16 mouse cellular contexts compared by ENCODE assay signal in the genomic region with DNA sequence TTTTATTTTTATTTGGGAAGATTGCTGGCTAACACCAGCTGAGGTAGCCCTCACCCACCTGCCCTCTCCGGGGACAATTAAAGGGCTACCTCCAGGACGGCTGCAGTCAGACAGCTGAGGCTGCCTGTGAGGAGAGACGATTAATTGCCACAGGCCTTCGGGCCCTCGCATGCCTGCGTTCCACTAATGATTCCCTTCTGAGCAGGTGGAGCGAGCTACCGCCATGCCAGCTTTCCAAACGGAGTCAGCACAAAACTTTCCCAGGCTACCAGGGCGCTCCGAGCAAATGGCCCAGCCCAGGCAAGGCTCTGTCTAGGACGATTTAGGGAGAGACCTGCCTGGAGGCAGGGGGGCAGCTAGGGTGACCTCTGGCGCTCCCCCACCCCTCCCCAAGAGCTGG. TPM values are rescaled to one million over a fixed set of nuclear protein-coding genes. Genes with fewer than 3 reads are reported as not detected.
DNase-seq lines count a peak whose midpoint lies in the region; ATAC-seq and TF ChIP-seq lines count a peak whose summit lies in the region.
"Had no signal": no experiment of that assay in that cellular context is flagged by ENCODE, and none has a peak within 500 bp of the region (broad histone marks: within the 10 kb centered on the region; RNA-seq: fewer than 3 reads in every experiment).

No protein-coding gene starts in this region.

- peak; percentile 73; the same call in 1 of the 2 replicates for ATAC-seq in hindbrain, embryonic 11.5 days (ENCODE audit: low FRiP score)
- peak; percentile 65 for ATAC-seq in midbrain, embryonic 11.5 days (ENCODE audit: low FRiP score)
- no peak for ATAC-seq in erythroid progenitor cell, adult 5-6 weeks (replicated peaks; ENCODE audit: low FRiP score, poor library complexity, severe bottlenecking)
- ATAC-seq: Patski had no signal

- H3K4me3 ChIP-seq in layer of hippocampus, adult 2 months: no peak overlapping the region
- no peak overlapping the region for H3K4me3 ChIP-seq in hindbrain, embryonic 11.5 days (ENCODE audit: low read depth, low read length)
- no peak overlapping the region for H3K4me3 ChIP-seq in midbrain, embryonic 11.5 days (ENCODE audit: low read depth, low read length)
- H3K4me3 ChIP-seq: liver, embryonic 15.5 days; megakaryocyte, embryonic 14.5 days had no signal

- DNase-seq in layer of hippocampus, adult 2 months (ENCODE audit: low spot score in 2 of 2): no peak
- no peak for DNase-seq in layer of hippocampus, adult 18-20 months (ENCODE audit: low spot score in 2 of 2)
- peak; percentile 46 for DNase-seq in hindbrain, embryonic 11.5 days (ENCODE audit: low spot score)
- no peak for DNase-seq in midbrain, embryonic 11.5 days (ENCODE audit: low spot score, missing footprints)
- DNase-seq in MN1 (ENCODE audit: low spot score): no peak
- no peak for DNase-seq in layer of hippocampus, adult 9-10 months (ENCODE audit: low spot score)
- DNase-seq in right cerebral cortex, postnatal 10 days (ENCODE audit: low spot score in 2 of 2): no peak
- DNase-seq: adrenal gland, postnatal 10 days; cerebellum, adult 2 months; gastrocnemius, postnatal 25 days; kidney, adult 8-10 months; thymus, postnatal 14 days had no signal

- 49% methylated on average over 13 of the region's 13 CpGs for WGBS in hindbrain, embryonic 11.5 days
- 65% methylated on average over 13 of the region's 13 CpGs for WGBS in midbrain, embryonic 11.5 days

- H3K9me3 ChIP-seq in hindbrain, embryonic 11.5 days (ENCODE audit: control insufficient read depth, low read length): no peaks in the 10 kb centered on the region
- H3K9me3 ChIP-seq in midbrain, embryonic 11.5 days (ENCODE audit: control insufficient read depth, low read length): no peaks in the 10 kb centered on the region
- H3K9me3 ChIP-seq: liver, embryonic 15.5 days; megakaryocyte, embryonic 14.5 days had no signal

- no peaks in the 10 kb centered on the region for H3K4me1 ChIP-seq in hindbrain, embryonic 11.5 days (replicated peaks; ENCODE audit: control insufficient read depth, insufficient read depth, low read length)
- peaks cover 16% of the 10 kb centered on the region for H3K4me1 ChIP-seq in midbrain, embryonic 11.5 days (ENCODE audit: control insufficient read depth, insufficient read depth, low read length)
- H3K4me1 ChIP-seq: liver, embryonic 15.5 days; megakaryocyte, embryonic 14.5 days had no signal

- no peaks in the 10 kb centered on the region for H3K27me3 ChIP-seq in hindbrain, embryonic 11.5 days (ENCODE audit: control insufficient read depth, insufficient read depth, low read length)
- no peaks in the 10 kb centered on the region for H3K27me3 ChIP-seq in midbrain, embryonic 11.5 days (ENCODE audit: control insufficient read depth, insufficient read depth, low read length)
- H3K27me3 ChIP-seq: liver, embryonic 15.5 days had no signal

- TF ChIP-seq CTCF in layer of hippocampus, adult 2 months (conservative IDR thresholded peaks at IDR 0.05): no peak

- H3K36me3 ChIP-seq in hindbrain, embryonic 11.5 days (ENCODE audit: control insufficient read depth, insufficient read depth, low read length): no peaks in the 10 kb centered on the region
- H3K36me3 ChIP-seq in midbrain, embryonic 11.5 days (ENCODE audit: control insufficient read depth, insufficient read depth, low read length): no peaks in the 10 kb centered on the region
- H3K36me3 ChIP-seq: liver, embryonic 15.5 days had no signal

- H3K4me2 ChIP-seq in hindbrain, embryonic 11.5 days (replicated peaks; ENCODE audit: low read depth, low read length): no peak overlapping the region
- H3K4me2 ChIP-seq in midbrain, embryonic 11.5 days: no peak overlapping the region
- H3K4me2 ChIP-seq: liver, embryonic 15.5 days had no signal

- H3K9ac ChIP-seq in hindbrain, embryonic 11.5 days (ENCODE audit: low read depth, low read length): no peak overlapping the region
- no peak overlapping the region for H3K9ac ChIP-seq in midbrain, embryonic 11.5 days (ENCODE audit: low read length)
- H3K9ac ChIP-seq: liver, embryonic 15.5 days had no signal

- H3K27ac ChIP-seq in layer of hippocampus, adult 2 months: peak overlapping the region; percentile 84; the same call in 1 of the 2 replicates
- no peak overlapping the region for H3K27ac ChIP-seq in hindbrain, embryonic 11.5 days (ENCODE audit: low read depth, low read length)
- no peak overlapping the region; the same call in 1 of the 2 replicates for H3K27ac ChIP-seq in midbrain, embryonic 11.5 days (ENCODE audit: low read depth, low read length)
- H3K27ac ChIP-seq: liver, embryonic 15.5 days had no signal

RNA-seq across cellular contexts. Expression of gene Aktip, which starts 28.2 kb away (rescaled TPM):
- total RNA-seq in layer of hippocampus, adult 2 months (2021): 10 to 100 TPM; 93.4 to 93.9 TPM
- total RNA-seq in layer of hippocampus, adult 18-20 months (2021): 100 to 1,000 TPM; 114 to 117 TPM
- 92.6 and 95.3 TPM in 2 replicates for polyA plus RNA-seq in hindbrain, embryonic 11.5 days (2014; fragmentation: Nextera tagmentation; extraction: Ambion mirVana)
- polyA plus RNA-seq in midbrain, embryonic 11.5 days (2014; fragmentation: Nextera tagmentation; extraction: Ambion mirVana): 94.6 and 96.4 TPM in 2 replicates
- 2.2 and 3.4 TPM in 2 replicates for total RNA-seq in erythroid progenitor cell, adult 5-6 weeks (2015; ENCODE audit: low replicate concordance)
- total RNA-seq in erythroid progenitor cell, adult 5-6 weeks (2017; ENCODE audit: low replicate concordance): 0.23 and 3.9 TPM in 2 replicates

Comparison
In these comparisons a context has a peak if more than half of its experiments do, and no peak if none do; other contexts are left out.
1. RNA of gene Aktip, which starts 28.2 kb away (total RNA-seq): 114 to 117 TPM in layer of hippocampus, adult 18-20 months and 93.4 to 93.9 TPM in layer of hippocampus, adult 2 months; 0.23 to 3.9 TPM in erythroid progenitor cell, adult 5-6 weeks; every median in the first group is over 10 times any median in the second.